Mouse (Mus musculus): ENCODE measurements around the gene 4933411K16Rik. TPM values are rescaled to one million over a fixed set of nuclear protein-coding genes. Genes with fewer than 3 reads are reported as not detected.

4933411K16Rik gene
- polyA plus RNA-seq, 1 experiment, result 3.6 TPM

DNA sequence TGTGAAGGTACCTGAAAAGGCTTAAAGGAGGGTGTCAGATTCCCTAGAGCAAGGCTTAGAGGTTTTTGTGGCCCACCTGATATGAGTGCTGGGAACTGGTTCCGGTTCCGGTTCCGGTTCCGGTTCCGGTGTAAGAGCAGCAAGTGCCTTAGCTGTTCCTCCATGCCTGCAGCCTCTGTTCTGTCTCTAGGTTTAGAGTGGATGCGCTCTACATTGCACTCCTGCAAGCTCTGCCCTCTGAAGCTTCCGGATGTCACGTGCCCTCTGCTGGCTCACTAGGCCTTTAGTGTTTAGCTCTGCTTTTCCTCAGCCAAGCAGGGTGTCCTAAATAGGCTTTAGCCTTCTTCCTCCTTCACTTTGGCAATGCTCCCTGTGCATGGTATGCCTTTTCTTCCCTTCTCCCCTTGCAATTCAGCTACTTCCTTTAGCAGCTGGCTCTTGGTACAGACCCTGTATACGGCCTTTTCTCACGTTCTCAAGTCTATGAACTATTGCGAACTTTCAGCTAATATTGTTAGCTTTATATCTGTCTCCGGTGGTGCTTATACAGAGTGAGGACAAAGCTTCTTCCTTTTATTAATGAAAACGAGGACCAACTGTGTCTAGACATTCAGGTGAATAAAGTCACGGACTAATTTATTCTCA, 37.2 kb downstream of the 4933411K16Rik start:
- DNase-seq, result peak; percentile 81
- TF ChIP-seq CTCF (conservative IDR thresholded peaks at IDR 0.05; ENCODE audit: insufficient read depth, insufficient read length, low read depth, low read length), result no peak
- no peak for TF ChIP-seq POLR2A (IDR thresholded peaks at IDR 0.05; ENCODE audit: low read depth, low read length)
- H3K4me3 ChIP-seq (ENCODE audit: insufficient read depth, low read depth, low read length), result peak overlapping the region; percentile 24; the same call in 1 of the 2 replicates
- peak overlapping the region; percentile 91 for H3K27ac ChIP-seq (ENCODE audit: insufficient read depth, low read depth, low read length)
- 17% methylated on average over 14 of the region's 14 CpGs for WGBS
- peaks cover 16% of the 10 kb centered on the region for H3K4me1 ChIP-seq (ENCODE audit: control insufficient read depth, insufficient read depth, low read length)
- no peaks in the 10 kb centered on the region for H3K36me3 ChIP-seq (ENCODE audit: control insufficient read depth, insufficient read depth, low read length)
- H3K27me3 ChIP-seq (replicated peaks; ENCODE audit: control insufficient read depth, insufficient read depth, low read length), result no peaks in the 10 kb centered on the region

DNA sequence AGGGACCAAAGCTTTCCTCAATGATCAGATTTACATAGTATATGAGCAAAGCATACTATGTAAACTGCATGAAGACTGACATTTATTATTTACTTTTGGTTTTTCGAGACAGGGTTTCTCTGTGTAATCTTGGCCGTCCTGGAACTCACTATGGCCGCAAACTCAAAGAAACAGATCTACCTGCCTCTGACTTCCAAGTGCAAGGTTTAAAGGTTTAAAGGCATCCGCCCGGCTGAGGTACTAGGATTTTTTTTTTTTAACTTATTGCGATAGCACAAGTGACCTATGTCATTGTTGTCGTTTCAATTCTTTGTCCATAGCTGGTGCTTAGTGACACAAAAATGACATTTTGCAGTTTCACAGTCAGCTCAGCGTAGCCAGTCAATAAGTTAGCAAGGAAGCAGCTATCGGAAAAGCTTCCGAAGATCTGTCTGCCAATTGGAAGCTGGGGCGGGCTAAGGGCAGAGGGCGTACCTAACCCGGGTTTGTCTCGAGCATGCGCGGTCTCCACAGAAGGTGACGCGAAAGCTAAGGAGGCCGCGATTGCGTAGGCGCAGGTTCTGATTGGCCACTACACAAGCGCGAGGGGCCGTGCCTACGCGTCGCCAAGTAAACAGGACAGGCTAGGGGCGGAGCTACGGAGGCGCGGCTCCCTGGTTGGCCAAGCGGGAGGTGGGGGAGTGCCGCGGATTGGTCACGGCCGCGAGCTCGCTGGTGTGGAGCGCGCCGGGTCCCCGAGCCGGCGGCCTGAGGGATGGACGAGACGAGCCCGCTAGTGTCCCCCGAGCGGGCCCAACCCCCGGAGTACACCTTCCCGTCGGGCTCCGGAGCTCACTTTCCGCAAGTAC, 37.9 kb downstream of the 4933411K16Rik start, which contains the start of gene Pi4k2a:
Gene Pi4k2a, plus strand, starts transcription at position 723 of the 848 bp plus-strand sequence.
- H3K36me3 ChIP-seq (ENCODE audit: control insufficient read depth, insufficient read depth, low read length), result no peaks in the 10 kb centered on the region
- no peak for TF ChIP-seq CTCF (conservative IDR thresholded peaks at IDR 0.05; ENCODE audit: insufficient read depth, insufficient read length, low read depth, low read length)
- peak; percentile 39 for TF ChIP-seq POLR2A (IDR thresholded peaks at IDR 0.05; ENCODE audit: low read depth, low read length)
- H3K27me3 ChIP-seq (replicated peaks; ENCODE audit: control insufficient read depth, insufficient read depth, low read length), result no peaks in the 10 kb centered on the region
- H3K4me1 ChIP-seq (ENCODE audit: control insufficient read depth, insufficient read depth, low read length), result peaks cover 16% of the 10 kb centered on the region
- WGBS, result under 1% methylated on average over 55 of the region's 55 CpGs
- peak; percentile 100 for DNase-seq
- peak within 1 kb of the TSS; percentile 91 for H3K27ac ChIP-seq (ENCODE audit: insufficient read depth, low read depth, low read length)
- peak within 1 kb of the TSS; percentile 84 for H3K4me3 ChIP-seq (ENCODE audit: insufficient read depth, low read depth, low read length)

DNA sequence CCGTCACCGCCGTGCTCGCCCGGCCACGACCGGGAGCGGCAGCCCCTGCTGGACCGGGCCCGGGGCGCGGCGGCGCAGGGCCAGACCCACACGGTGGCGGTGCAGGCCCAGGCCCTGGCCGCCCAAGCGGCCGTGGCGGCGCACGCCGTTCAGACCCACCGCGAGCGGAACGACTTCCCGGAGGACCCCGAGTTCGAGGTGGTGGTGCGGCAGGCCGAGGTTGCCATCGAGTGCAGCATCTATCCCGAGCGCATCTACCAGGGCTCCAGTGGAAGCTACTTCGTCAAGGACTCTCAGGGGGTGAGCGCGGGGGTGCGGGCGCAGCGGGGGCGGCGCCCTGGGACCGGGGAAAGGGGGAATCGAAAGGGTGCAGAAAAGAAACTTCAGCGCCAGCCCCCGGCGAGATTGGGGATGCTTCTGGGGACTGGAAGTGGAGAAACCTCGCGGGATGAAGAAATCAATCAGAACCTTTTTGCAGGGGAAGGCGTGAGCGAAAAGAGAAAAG, 38.6 kb downstream of the 4933411K16Rik start:
- peak overlapping the region; percentile 53 for H3K27ac ChIP-seq (ENCODE audit: insufficient read depth, low read depth, low read length)
- 1% methylated on average over 52 of the region's 52 CpGs for WGBS
- H3K27me3 ChIP-seq (replicated peaks; ENCODE audit: control insufficient read depth, insufficient read depth, low read length), result no peaks in the 10 kb centered on the region
- no peaks in the 10 kb centered on the region for H3K36me3 ChIP-seq (ENCODE audit: control insufficient read depth, insufficient read depth, low read length)
- H3K4me1 ChIP-seq (ENCODE audit: control insufficient read depth, insufficient read depth, low read length), result peaks cover 16% of the 10 kb centered on the region
- H3K4me3 ChIP-seq (ENCODE audit: insufficient read depth, low read depth, low read length), result peak overlapping the region; percentile 84
- TF ChIP-seq CTCF (conservative IDR thresholded peaks at IDR 0.05; ENCODE audit: insufficient read depth, insufficient read length, low read depth, low read length), result no peak
- no peak for DNase-seq

DNA sequence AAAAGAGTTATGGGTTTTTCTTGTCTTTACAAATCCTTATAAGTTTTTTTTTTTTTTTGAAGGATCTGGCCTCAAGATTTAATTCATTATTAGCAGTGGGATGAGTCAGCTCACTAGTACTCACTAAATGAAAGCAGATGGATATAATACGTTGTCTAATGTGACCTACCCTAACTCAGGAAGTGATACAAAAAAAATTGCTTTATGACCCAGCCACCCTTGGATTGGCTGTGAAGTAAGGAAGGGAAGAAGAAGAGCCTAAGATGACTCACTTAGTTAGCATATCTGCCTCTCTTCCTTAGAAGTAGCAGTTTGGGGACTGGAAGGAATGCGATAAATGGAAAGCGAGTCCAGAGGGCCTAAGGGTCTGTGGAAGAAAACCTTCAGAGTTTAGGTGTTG, 47.4 kb downstream of the 4933411K16Rik start:
- TF ChIP-seq POLR2A (IDR thresholded peaks at IDR 0.05; ENCODE audit: low read depth, low read length) (no peak), CTCF (conservative IDR thresholded peaks at IDR 0.05; ENCODE audit: insufficient read depth, insufficient read length, low read depth, low read length) (no peak)
- Histone ChIP-seq H3K4me3 (ENCODE audit: insufficient read depth, low read depth, low read length) (no peak overlapping the region), H3K27ac (ENCODE audit: insufficient read depth, low read depth, low read length) (no peak overlapping the region), H3K4me1 (ENCODE audit: control insufficient read depth, insufficient read depth, low read length) (no peaks in the 10 kb centered on the region), H3K36me3 (ENCODE audit: control insufficient read depth, insufficient read depth, low read length) (no peaks in the 10 kb centered on the region), H3K27me3 (replicated peaks; ENCODE audit: control insufficient read depth, insufficient read depth, low read length) (no peaks in the 10 kb centered on the region)
- WGBS, result 81% methylated on average over 3 of the region's 3 CpGs
- no peak for DNase-seq

Other genes with a start within 250 kb of the 4933411K16Rik start
- 1.3 and 1.6 TPM in 2 replicates for gene Frat1, start 222.3 kb upstream of the 4933411K16Rik start, polyA plus RNA-seq (2012; rRNA removed)
- gene Frat2, start 204.1 kb upstream of the 4933411K16Rik start, polyA plus RNA-seq (2012; rRNA removed), result 1.4 TPM in 2 replicates
- 3.6 and 4.0 TPM in 2 replicates for gene Rrp12, start 156.1 kb upstream of the 4933411K16Rik start, polyA plus RNA-seq (2012; rRNA removed)
- 493 and 500 TPM in 2 replicates for gene Pgam1, start 140.3 kb upstream of the 4933411K16Rik start, polyA plus RNA-seq (2012; rRNA removed)
- gene Exosc1, start 118.8 kb upstream of the 4933411K16Rik start, polyA plus RNA-seq (2012; rRNA removed), result 11.8 and 15.2 TPM in 2 replicates
- gene Zdhhc16, start 118.8 kb upstream of the 4933411K16Rik start, polyA plus RNA-seq (2012; rRNA removed), result 74.2 and 78.7 TPM in 2 replicates
- gene Mms19, start 71.1 kb upstream of the 4933411K16Rik start, polyA plus RNA-seq (2012; rRNA removed), result 54.9 and 56.1 TPM in 2 replicates
- gene Ubtd1, start 70.5 kb upstream of the 4933411K16Rik start, polyA plus RNA-seq (2012; rRNA removed), result 23.0 and 28.2 TPM in 2 replicates
- gene Ankrd2, start 16.2 kb upstream of the 4933411K16Rik start, polyA plus RNA-seq (2012; rRNA removed), result 0.14 and 2.2 TPM in 2 replicates
- 167 and 177 TPM in 2 replicates for gene Hoga1, start 6.6 kb upstream of the 4933411K16Rik start, polyA plus RNA-seq (2012; rRNA removed)
- gene Morn4, start 34.1 kb downstream of the 4933411K16Rik start, polyA plus RNA-seq (2012; rRNA removed), result 25.9 and 26.3 TPM in 2 replicates
- gene Pi4k2a, start 38.2 kb downstream of the 4933411K16Rik start, polyA plus RNA-seq (2012; rRNA removed), result 41.7 and 45.4 TPM in 2 replicates
- gene Avpi1, start 76.8 kb downstream of the 4933411K16Rik start, polyA plus RNA-seq (2012; rRNA removed), result 17.5 and 19.5 TPM in 2 replicates
- gene Marveld1, start 95.2 kb downstream of the 4933411K16Rik start, polyA plus RNA-seq (2012; rRNA removed), result 44.6 and 53.2 TPM in 2 replicates
- gene Zfyve27, start 111.7 kb downstream of the 4933411K16Rik start, polyA plus RNA-seq (2012; rRNA removed), result 30.7 and 32.6 TPM in 2 replicates
- gene Sfrp5, start 150.0 kb downstream of the 4933411K16Rik start, polyA plus RNA-seq (2012; rRNA removed), result 3.6 and 4.8 TPM in 2 replicates
- 0.14 and 0.20 TPM in 2 replicates for gene Golga7b, start 195.3 kb downstream of the 4933411K16Rik start, polyA plus RNA-seq (2012; rRNA removed)

All from kidney, adult 2 months (tissue).